Mouse (Mus musculus): ENCODE results near the gene Agxt2.

The Agxt2 gene

GRCm38 (mm10) chr15:10436893-10437292 lies 78.6 kb downstream of the Agxt2 start:
- no peak for DNase-seq

GRCm38 (mm10) chr15:10439963-10440362 lies 81.6 kb downstream of the Agxt2 start:
- peak; percentile 9 for DNase-seq

GRCm38 (mm10) chr15:10441493-10441892 lies 83.2 kb downstream of the Agxt2 start:
- DNase-seq: no peak

GRCm38 (mm10) chr15:10442275-10442674 lies 83.9 kb downstream of the Agxt2 start:
- no peak for DNase-seq

- DNase-seq: no peak
Observed at GRCm38 (mm10) chr15:10447102-10447501, 88.8 kb downstream of the Agxt2 start.

Data from retina, postnatal 1 day (tissue).